8 mouse cellular contexts compared by ENCODE assay signal in the genomic region with DNA sequence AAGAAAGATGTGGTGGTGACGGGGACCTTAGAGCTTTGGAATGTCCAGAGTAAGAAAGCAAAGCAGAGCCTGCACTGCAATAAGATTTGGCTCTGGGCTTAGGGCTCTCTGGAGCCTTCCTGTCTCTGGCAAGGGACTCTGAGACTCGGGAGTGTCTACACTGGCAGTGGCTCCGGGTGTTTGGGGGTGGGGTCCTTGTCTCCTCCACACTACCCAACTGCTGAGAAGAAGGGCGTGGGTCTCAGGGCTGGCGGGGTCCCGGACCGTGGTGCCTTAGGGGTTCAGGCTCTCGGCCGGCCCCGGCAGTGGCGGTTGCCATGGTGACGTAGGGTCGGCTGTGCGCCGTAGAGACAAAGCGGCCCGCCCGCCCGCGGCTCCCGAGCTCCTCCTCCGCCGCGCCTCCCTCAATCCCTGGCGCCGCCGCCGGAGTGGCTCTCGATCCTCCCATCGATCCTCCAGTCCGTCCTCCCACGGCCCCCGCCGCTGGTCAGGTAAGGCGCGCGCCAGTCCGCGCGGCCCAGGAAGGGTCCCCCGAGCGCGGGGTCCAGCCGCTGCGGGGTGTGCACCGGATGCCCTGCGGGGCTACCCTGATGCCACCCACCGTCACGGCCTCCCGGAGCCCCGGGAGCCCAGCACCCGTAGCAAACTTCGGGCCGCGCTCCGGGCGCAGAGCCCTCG. TPM values are rescaled to one million over a fixed set of nuclear protein-coding genes. Genes with fewer than 3 reads are reported as not detected.
DNase-seq lines count a peak whose midpoint lies in the region; ATAC-seq lines count a peak whose summit lies in the region.

Gene Rnf182, plus strand, starts transcription at position 134 of the 678 bp plus-strand sequence.

- no peaks in the 10 kb centered on the region; the same call in 1 of the 2 replicates for H3K27me3 ChIP-seq in hindbrain, embryonic 11.5 days (ENCODE audit: control insufficient read depth, insufficient read depth, low read length)
- peaks cover 3% of the 10 kb centered on the region; the same call in 1 of the 2 replicates for H3K27me3 ChIP-seq in lung, embryonic 16.5 days (ENCODE audit: control insufficient read depth, insufficient read depth, low read depth, low read length)

- peak; percentile 89 for DNase-seq in R1 (ENCODE audit: low read depth, low spot score)
- peak; percentile 88 for DNase-seq in cerebellum, adult 9-10 months
- DNase-seq in frontal cortex, postnatal 10 days (ENCODE audit: low spot score in 2 of 2) = peak; percentile 59 to 72
- peak; percentile 92 for DNase-seq in hindbrain, embryonic 11.5 days (ENCODE audit: low spot score)
- peak; percentile 77 to 79 for DNase-seq in layer of hippocampus, postnatal 14 days (ENCODE audit: low spot score in 2 of 2)
- peak; percentile 84 for DNase-seq in ovary, postnatal 36 days (ENCODE audit: low spot score)
- peak; percentile 25 for DNase-seq in urinary bladder, postnatal 10 days (ENCODE audit: low spot score)

- peak within 1 kb of the TSS; percentile 79 for H3K9ac ChIP-seq in hindbrain, embryonic 11.5 days (ENCODE audit: low read depth, low read length)
- H3K9ac ChIP-seq in lung, embryonic 16.5 days (ENCODE audit: low read length) = peak within 1 kb of the TSS; percentile 78

- H3K4me3 ChIP-seq in hindbrain, embryonic 11.5 days (ENCODE audit: low read depth, low read length) = peak within 1 kb of the TSS; percentile 75
- H3K4me3 ChIP-seq in lung, embryonic 16.5 days (ENCODE audit: low read length) = peak within 1 kb of the TSS; percentile 81

- peak within 1 kb of the TSS; percentile 89 for H3K4me2 ChIP-seq in hindbrain, embryonic 11.5 days (replicated peaks; ENCODE audit: low read depth, low read length)
- peak within 1 kb of the TSS; percentile 93 for H3K4me2 ChIP-seq in lung, embryonic 16.5 days (ENCODE audit: low read depth, low read length)

- peaks cover 4% of the 10 kb centered on the region; the same call in 1 of the 2 replicates for H3K4me1 ChIP-seq in hindbrain, embryonic 11.5 days (replicated peaks; ENCODE audit: control insufficient read depth, insufficient read depth, low read length)
- H3K4me1 ChIP-seq in lung, embryonic 16.5 days (replicated peaks; ENCODE audit: control insufficient read depth, insufficient read depth, low read length) = peaks cover 9% of the 10 kb centered on the region; the same call in 1 of the 2 replicates

- under 1% methylated on average over 48 of the region's 58 CpGs for WGBS in hindbrain, embryonic 11.5 days
- WGBS in lung, embryonic 16.5 days = under 1% methylated on average over 42 of the region's 58 CpGs

- no peaks in the 10 kb centered on the region for H3K36me3 ChIP-seq in hindbrain, embryonic 11.5 days (ENCODE audit: control insufficient read depth, insufficient read depth, low read length)
- no peaks in the 10 kb centered on the region for H3K36me3 ChIP-seq in lung, embryonic 16.5 days (ENCODE audit: control insufficient read depth, insufficient read depth, low read length)

- H3K9me3 ChIP-seq in hindbrain, embryonic 11.5 days (ENCODE audit: control insufficient read depth, low read length) = no peaks in the 10 kb centered on the region
- no peaks in the 10 kb centered on the region for H3K9me3 ChIP-seq in lung, embryonic 16.5 days (ENCODE audit: control insufficient read depth, low read length)

- H3K27ac ChIP-seq in hindbrain, embryonic 11.5 days (ENCODE audit: low read depth, low read length) = peak within 1 kb of the TSS; percentile 55
- peak within 1 kb of the TSS; percentile 63 for H3K27ac ChIP-seq in lung, embryonic 16.5 days (ENCODE audit: low read length)

- peak; percentile 96 for ATAC-seq in hindbrain, embryonic 11.5 days (ENCODE audit: low FRiP score)
- peak; percentile 97 for ATAC-seq in lung, embryonic 16.5 days (ENCODE audit: low read depth)

RNA-seq across cellular contexts. Expression of gene Rnf182, which starts in this region (rescaled TPM):
- polyA plus RNA-seq in hindbrain, embryonic 11.5 days (2014; fragmentation: Nextera tagmentation; extraction: Ambion mirVana) = 9.9 and 10.4 TPM in 2 replicates
- 10 to 100 TPM; 37.3 to 41.8 TPM for total RNA-seq in layer of hippocampus, postnatal 14 days (2021)
- polyA plus RNA-seq in lung, embryonic 16.5 days (2015; fragmentation: Nextera tagmentation; extraction: Ambion mirVana) = 3.6 and 4.3 TPM in 2 replicates

Comparison
In these comparisons a context has a peak if more than half of its experiments do, and no peak if none do; other contexts are left out.
1. Peak in every context shown above with its lines: DNase-seq, ATAC-seq, H3K4me3 ChIP-seq and H3K27ac ChIP-seq.
2. DNase-seq: peak in every context shown above with its lines; median percentile 92 in hindbrain, embryonic 11.5 days; 89 in R1; 88 in cerebellum, adult 9-10 months; 84 in ovary, postnatal 36 days; 78 in layer of hippocampus, postnatal 14 days; 66 in frontal cortex, postnatal 10 days; 25 in urinary bladder, postnatal 10 days.